Mouse (Mus musculus): ENCODE results near the gene R3hdm4. TPM values are rescaled to one million over a fixed set of nuclear protein-coding genes. Genes with fewer than 3 reads are reported as not detected.

R3hdm4 gene
- total RNA-seq, 2 experiments from 2014 or later = 92.0 to 107 TPM

DNA sequence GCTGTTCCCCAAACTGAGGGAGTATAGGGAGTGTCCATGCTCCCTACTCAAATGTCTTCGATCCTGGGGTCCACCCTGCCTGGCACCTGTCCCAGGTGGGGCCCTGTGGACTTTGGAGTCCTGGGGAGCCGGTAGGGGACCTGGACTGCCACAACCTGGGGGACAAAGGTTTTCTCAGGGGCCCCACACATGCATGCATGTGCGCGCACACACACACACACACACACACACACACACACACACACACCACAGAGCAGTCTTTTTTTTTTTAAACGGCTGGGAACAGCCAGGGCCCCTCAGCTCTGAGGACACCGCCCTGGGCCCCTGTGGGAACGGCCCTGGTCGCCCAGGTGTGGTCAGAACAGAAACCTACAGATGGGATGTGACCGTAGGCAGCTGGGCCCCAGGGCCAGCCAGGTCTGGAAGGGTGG, 22.5 kb upstream of the R3hdm4 start:
- DNase-seq (ENCODE audit: low spot score in 2 of 2) = no peak

DNA sequence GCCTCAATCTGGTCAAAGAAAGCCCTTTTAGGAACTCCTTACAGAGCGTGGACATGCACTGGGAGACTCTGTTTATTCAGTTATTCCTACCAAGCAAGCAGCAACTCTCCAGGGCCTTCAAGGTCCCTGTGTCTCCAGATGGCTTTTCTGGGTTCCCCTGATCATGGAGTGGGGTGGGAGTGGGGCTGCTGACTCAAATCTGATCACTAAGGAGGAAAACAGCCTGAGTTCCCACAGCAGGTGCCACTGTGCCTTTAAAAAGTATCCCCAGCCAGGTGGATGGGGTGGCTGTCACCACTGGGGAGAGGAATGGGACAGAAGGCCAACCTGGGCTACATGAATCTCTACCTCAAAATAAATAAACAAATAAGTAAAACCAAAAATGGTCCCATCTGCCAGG, 22.0 kb upstream of the R3hdm4 start:
- no peak for DNase-seq (ENCODE audit: low spot score in 2 of 2)

DNA sequence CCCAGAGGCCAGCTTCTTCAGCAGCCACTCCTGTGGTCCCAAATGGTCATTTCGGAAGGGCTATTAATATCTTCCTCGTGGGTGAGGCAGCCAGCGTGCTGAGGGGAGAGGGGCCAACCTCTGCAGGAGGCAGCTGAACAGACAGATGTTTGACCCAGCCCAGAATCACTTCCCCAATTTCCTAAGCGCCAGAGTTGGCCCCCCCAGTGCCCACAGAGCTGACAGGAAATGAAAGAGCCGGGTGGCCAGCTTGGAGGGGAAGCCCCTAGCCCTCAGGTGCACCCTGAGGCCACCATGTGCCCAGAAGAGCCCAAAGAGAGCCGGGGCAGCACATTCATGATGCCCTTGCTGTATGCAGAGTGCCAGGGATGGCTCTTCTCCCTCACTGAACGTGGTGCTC, 19.7 kb upstream of the R3hdm4 start:
- DNase-seq (ENCODE audit: low spot score in 2 of 2) = no peak

DNA sequence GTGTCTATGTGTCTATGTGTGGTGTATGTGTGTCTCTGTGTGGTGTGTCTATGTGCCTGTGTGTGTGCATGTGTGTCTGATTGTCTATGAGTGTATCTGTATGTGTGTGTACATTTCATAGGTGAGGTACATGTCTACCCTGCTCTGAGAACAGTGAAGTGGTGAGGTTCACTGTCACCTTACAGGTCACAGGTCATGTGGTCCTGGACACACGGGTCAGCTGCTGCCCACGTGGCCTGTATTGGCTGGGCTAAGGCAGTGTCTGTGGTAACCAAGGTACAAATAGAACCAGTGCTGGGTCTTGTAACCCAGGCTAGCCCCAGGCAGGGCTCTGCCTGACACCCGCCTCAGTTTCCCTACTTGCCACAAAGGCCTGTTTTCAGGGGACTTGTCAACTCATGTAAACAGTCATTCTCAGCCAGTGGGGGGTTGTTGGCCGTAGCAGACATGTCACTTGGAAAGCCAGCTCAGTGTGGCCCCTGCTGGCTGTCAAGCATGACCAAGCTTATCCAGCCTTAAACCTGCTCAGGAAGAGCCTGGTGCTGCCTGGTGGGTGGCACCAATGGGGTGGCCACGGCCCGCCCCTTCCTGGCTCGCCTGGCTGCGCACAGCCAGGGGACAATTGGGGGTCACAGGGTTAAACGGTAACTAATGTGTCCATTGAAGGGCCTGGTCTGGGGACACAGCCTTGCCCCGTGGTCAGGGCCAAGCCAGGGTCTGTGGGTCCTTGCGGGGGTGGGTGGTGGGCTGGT, 16.9 kb upstream of the R3hdm4 start:
- DNase-seq (ENCODE audit: low spot score in 2 of 2) = no peak

DNA sequence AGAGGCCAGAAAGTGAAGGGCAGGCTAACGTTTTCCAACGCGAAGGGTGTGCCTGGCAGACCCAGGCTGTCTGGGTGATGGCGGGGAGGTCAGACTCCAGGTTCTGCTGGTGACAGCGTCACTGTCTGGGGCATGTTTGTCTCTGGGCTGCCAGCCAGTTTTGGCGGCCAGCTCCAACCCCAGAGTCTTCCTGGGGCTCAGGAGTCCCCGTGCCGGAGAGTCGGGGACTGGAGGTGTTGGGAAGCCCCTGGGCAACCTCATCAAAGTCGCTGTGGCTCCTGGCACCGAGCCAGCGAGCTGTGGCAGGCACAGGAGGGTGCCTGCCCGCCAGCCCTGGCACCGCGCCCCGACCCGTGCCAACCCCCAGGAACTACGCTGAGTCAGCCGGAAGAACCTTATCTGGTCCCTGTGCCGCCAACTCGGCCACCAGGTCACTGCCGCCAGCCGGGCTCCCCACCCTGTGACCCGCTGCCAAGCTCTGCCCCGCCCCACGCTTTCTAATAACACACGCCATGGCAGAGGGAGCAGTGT, 16.0 kb upstream of the R3hdm4 start:
- DNase-seq (ENCODE audit: low spot score in 2 of 2) = peak; percentile 82 to 86

DNA sequence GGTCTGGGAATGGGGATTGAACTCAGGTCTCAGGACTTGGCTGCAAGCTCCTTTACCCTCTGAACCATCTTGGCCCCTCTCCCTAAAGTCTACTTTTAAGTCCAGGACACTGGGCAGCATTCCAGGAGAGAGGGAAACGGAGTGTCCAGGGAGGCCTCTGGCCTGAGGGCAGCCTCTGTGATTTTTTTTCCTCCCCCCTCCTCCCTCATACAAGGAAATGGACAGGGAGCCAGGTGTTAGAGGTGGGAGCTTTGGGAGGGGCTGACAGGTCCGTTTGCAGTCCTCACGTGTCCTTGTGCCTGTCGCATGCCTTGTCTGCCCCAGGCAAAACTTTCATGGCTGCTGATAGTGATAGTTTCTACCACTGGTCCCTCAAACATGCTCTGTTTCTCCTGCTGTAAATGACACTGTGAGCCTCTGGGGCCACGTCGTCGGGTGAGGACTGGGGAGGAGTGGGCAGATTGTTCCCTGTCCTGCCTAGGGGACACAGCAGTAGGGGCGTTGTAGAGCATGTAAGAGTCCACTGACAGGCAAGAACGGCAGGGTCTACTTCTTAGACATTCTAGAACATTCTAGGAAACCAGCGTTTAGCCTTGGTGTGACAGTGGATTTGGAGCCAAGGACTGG, 15.4 kb upstream of the R3hdm4 start:
- no peak for DNase-seq (ENCODE audit: low spot score in 2 of 2)

DNA sequence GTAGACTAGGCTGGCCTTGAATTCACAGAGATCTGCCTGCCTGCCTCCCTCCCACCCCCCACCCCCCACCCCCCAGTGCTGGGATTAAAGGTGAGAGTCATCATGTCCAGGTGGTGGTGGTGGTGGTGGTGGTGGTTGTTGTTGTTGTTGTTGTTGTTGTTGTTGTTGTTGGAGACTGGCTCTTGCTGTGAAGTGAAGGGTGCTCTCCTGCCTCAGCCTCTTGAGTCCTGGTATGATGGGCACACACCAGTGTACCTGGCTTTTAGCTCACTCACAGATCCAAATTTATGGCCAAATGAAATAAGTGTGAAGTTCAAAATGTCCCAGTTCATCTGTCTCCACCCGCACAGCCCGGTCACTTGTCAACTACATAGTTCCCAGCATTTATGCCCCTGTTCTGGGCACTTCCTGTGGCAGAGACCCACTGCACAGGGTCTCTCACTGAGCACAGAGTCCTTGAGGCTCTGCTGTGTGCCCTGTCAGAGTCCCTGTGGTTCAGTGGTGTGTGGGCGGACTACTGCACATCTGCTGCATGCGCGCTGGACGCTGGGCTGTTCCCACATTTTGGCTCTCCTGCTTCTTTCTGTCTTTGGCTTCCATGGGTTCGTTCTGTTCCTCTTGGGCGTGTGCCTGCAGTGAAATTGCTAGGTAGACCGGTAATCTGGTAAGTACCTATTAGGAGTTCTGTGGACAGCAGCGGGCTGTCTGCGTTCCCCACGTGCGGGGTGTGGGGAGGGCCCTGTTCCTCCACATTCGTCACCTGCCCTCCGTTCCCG, 14.0 kb upstream of the R3hdm4 start:
- no peak for DNase-seq (ENCODE audit: low spot score in 2 of 2)

DNA sequence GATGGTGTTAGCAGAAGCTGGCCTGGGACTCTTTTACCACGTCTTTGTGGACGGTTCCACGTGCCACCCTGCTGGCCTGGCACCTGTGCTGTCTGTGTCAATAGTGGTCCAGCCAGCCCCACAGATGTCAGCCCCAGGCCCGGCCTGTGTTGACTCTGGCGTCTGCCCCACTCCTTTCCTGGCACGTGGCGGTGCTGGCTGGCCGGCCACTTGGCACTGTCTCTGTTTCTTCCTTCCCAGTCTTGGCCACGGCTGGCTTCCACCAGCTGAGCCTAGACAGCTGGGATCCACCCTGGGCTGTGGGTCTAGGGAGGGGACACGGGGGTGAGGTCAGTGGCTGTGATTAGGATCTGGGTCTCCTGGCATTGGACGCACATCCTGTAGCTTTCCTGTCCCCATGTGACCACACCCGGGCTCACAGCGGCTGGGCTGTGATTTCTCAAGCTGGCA, 13.3 kb upstream of the R3hdm4 start:
- DNase-seq (ENCODE audit: low spot score in 2 of 2) = peak; percentile 34 to 73

DNA sequence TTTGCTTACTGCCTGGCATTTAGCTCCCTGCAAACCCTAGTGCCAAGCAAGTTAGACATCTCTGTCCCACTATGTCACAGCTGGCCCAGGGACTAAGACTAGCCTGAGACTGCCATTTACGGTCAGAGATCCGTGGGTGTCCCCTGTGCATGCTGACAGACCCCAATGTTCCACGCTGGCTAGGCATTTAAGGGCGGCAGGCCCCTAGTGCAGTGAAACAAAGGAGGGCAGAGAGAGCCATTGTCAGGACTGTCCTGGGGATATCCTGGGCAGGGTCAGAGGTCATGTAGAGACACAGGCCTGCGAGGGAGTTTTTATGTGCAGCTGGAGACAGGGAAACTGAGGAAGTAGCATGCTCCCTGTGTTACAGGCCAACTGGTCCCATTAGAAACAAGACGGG, 12.9 kb upstream of the R3hdm4 start:
- no peak for DNase-seq (ENCODE audit: low spot score in 2 of 2)

DNA sequence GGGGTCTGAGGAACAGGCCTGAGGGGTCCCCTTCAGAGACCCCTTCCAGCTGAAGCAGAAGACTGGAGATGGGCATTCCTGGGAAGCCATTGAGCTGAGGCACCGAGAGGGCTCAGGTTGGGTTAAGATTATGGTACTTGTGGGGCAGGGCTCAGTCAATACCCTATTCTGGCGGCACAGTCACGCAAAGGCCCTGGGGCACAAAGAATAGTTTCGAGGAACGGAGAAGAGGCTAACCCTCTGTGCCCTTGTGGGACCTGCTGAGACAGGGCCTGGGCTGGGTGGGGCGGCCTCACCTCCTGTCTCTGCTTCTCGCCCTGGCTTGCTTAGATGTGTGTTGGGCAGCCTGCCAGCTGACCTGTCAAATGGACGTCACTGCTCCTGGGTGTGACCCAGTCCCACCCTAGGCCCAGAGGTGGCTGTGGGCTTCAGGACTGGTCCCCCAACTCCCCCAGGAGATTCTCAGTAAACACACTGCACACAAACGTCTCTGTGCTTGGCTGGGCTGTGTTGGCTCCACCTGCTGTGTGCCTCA, 12.2 kb upstream of the R3hdm4 start:
- no peak for DNase-seq (ENCODE audit: low spot score in 2 of 2)

DNA sequence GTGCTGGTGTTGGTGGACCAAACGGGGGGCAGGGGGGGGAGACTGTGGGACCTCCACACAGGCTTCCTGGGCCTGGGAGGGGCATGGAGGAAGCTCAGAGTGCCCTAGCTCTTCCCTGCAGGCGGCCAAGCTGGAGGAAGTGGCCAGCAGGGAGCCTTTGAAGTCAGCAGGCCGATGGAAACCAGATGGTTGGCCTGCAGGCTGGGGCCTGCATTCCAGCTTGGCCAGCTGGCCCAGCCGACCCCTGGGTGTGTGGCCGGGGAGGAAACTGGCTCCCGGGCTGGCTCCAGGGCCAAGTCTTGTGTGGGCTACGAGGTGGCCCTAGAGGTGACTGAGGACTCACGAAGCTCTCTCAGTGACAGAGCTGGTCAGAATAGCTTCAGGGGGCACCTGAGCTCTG, 11.7 kb upstream of the R3hdm4 start:
- no peak for DNase-seq (ENCODE audit: low spot score in 2 of 2)

DNA sequence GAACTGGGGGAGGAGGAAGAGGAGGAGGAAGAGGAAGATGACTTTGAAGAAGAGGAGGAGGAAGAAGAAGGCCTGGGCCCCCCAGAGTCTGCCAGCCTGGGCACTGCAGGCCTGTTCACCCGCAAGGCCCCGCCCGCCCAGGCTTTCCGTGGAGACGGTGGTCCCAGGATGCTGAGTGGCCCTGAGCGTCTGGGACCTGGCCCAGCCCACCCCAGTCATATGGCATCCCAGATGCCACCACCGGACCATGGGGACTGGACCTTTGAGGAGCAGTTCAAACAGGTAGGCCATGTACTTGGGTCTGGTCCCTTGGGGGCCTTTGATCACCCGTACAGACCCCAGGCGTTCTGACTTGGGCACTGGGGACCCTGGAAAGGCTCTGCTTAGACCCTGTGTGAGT, 10.8 kb upstream of the R3hdm4 start:
- no peak for DNase-seq (ENCODE audit: low spot score in 2 of 2)

DNA sequence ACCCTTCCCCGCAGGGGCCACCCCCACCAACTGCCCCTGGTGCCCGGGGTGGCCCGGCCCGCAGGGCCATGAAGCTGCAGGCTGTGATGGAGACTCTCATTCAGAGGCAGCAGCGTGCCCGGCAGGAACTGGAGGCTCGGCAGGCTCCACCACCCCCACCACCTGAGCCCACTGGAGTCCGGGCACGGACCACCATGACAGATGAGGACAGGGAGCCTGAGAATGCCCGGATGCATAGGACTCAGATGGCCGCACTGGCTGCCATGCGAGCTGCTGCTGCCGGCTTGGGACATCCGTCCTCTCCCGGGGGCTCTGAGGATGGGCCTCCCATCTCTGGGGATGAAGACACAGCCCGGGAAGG, 9.8 kb upstream of the R3hdm4 start:
- no peak for DNase-seq (ENCODE audit: low spot score in 2 of 2)

DNA sequence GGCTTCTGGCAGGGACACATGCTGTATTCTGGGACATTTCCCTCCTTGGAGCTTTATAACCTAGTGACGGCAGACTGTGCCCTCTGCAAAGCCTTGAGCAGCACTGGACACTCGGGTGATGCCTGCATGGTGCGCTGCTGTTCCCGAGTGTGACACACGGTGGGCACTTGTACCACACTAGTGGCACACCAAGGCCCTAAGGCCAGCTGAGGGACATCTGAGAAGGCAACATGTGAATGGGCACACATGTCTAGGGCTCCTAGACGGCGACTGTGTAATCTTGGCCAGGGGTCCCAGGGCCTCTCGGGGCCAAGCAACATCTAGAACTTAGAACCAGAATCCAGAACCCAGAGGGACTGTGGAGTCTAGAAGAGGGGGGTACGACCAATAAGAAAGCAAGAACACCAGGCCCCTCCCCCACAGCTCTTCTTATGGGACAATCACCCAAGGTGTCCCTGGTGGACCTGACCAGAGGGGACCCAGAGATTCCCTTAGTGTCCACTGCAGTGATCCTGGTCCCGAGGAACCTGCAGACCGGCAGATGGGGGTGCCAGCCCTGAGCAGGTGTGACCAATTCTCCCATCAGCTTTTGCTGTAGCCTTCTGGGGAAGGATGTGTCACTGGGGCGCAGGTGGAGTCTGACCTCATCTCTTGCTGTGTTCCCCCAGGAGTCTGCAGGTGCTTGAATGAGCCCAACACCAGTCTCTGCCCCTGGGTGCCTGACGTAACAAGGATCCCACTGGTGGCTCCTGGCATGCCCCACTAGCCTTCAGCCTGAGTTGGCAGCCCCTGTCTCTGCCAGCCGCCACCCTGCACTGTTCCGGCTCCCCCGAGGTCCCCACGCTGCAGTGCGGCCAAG, 9.2 kb upstream of the R3hdm4 start:
- DNase-seq (ENCODE audit: low spot score in 2 of 2) = no peak

DNA sequence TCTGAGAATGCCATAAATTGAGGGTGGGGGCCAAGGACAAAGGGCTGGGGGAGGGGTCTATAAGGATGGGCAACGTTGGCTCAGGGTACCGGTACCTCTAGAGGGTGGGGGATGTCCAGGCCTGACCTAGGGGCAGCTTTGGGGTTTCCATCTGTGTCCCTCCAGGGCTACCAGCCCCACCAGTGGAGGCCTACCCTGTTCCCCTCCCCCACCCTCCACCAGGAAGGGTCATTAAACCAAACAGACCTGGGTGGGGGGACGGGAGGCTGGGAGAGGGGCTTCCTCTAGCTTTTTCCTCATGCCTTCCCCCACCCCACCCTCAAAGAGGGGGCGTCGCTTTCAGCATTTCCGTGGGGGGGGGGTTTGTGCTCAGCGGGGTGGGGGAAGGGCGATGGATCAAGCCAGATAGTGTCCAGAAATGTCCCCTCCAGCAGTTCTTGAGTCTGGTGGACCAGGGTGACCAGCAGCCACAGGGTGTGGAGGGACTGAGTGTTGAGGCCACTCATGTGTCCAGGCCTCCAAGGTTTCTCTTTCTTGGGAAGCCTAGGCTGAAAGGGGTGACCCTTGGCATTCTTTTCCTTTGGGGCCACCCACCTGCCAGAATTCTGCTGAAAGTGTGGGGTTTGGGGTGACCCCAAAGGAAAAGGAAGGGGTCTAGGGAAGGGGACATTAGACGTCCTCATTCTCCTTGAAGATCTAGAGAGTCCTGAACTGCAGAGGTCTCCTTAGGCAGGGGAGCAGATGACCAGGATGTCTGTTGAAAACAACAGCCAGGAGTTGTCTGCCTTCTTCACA, 8.1 kb upstream of the R3hdm4 start:
- DNase-seq (ENCODE audit: low spot score in 2 of 2) = no peak

DNA sequence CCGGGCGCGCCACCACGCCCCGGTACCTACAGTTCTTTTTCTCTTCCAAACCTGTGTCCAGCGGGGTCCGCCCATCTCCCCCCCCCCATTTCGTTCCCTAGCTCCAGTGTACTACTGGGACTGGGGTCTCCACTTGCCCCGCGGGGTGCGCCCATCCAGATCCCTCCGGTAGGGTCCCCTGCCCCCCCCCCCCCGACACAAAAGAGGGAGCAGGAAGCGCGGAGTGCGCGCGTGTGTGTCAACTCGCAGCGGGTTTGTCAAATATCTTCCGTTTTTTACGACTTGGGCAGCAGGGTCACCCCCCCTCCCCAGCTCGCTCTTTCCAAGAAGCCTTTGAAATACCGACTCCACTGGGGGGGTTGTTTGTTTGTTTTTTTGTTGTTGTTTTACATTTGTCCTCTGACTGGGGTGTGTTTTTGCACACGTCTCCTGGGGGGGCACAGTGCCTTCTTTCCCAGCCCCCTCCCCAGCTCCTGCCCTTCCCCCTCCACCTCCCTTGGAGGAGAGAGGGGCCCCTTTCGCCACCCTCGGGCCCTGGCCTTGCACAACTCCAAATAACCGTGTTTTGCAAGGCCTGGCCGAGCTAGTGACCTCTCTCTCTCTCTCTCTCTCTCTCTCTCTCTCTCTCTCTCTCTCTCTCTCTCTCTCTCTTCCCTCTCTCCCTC, 7.2 kb upstream of the R3hdm4 start:
- peak; percentile 40 to 61 for DNase-seq (ENCODE audit: low spot score in 2 of 2)

DNA sequence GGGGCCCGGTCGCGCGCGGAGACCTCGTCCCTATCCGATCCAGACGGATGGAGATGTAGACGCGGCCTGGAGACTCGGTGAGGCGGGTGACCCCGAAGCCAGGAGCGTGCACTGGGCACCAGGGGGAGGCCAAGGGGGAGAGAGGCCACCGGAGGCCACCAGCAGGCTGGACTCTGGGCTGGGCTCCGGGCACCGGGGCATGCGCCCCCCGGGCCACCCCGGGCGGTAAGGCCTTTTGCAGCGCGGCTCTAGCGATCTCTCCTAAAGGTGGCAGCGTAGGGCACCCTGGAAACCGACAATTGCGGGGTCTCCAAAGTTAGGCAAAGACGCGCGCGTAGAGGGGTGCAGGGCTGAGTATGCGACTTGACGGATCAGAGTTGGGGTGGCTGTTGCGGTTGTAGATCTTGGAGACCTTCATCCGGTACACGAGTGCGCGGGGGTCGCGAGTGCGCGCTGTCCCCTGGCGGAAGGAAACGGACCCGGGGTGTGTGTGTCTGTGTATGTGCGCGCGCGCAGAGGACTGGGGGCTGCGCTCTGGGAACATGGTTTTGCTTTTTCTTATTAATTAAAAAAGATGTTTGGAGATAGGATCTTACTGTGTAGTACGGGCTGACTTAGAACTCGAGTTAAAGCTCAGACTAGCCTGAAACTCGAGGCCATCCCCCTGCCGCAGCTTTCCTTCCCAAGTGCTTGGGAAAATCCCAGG, 6.5 kb upstream of the R3hdm4 start:
- DNase-seq (ENCODE audit: low spot score in 2 of 2) = peak in 1 of 2 experiments; percentile 53

DNA sequence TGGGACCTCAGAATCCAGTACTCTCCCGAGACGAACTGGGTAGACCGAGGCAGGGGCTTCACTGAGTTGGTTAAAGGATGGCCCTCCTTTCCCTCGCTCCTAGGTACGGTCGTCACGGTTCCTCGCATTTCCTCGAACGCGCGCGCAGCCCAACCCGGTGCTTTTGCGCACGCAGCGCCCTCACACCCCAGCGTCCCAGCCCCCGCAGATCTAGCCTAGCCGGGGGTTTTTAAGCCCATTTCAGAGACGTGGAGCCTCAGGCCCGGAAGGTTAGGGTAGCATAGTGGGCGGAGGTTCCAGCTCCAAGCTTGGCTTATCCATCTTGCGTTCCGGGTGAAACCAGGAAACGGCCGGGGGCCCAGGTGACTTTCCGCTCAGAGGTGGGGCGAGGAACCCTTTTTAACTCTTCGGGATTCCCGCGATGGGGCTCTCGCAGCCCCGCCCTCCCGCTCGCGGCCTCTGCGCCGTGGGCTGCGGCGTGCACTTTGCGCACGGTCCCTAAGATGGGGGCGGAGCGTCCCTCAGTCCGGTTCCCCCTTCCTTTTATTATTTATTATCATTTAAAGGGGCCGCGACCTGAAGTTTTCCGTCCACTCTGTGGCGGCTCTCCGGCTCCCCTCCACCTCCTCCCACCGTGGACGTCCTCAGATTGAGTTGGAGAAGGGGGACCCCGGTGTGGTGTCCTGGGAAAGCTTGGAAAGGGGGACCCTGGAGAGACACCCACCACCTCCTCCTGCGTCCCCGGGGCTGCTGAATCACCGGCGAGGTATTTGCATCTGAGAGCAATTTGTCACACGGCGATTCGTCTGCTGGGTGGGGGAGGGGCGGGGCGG, 5.7 kb upstream of the R3hdm4 start, which contains the start of gene Arid3a:
Gene Arid3a, plus strand, starts transcription at position 553 of the 833 bp plus-strand sequence.
- DNase-seq (ENCODE audit: low spot score in 2 of 2) = peak; percentile 86 to 89
